Mouse (Mus musculus) limb, embryonic 12.5 days (tissue): ENCODE results near the gene Duox2. TPM values are rescaled to one million over a fixed set of nuclear protein-coding genes. Genes with fewer than 3 reads are reported as not detected.

Experiments used
- ATAC-seq: fragments of 200-750 bp; cut with Nextera tagmentation; 2 replicates; pipeline ENCODE4 v1.8.0; 2017; ENCODE audit warnings: low read depth, moderate TSS enrichment; ENCODE audit not compliant: insufficient number of reproducible peaks, insufficient read depth, low FRiP score, low TSS enrichment
- H3K27ac ChIP-seq: fragments of 300-500 bp; sonication (generic); 2 replicates; pipeline ENCODE4 v1.5.1; 2016; ENCODE audit warnings: mild to moderate bottlenecking, moderate library complexity
- H3K27me3 ChIP-seq: fragments of 300-500 bp; sonication (generic); 2 replicates; pipeline ENCODE4 v1.6.1; 2016; ENCODE audit warnings: mild to moderate bottlenecking, moderate library complexity
- H3K36me3 ChIP-seq: fragments of 300-500 bp; sonication (generic); 2 replicates; pipeline ENCODE4 v1.6.1; 2016; ENCODE audit warnings: mild to moderate bottlenecking, moderate library complexity
- H3K4me1 ChIP-seq: fragments of 300-500 bp; sonication (generic); replicated peaks from 2 replicates; pipeline ENCODE4 v1.6.1; 2016
- H3K4me2 ChIP-seq: fragments of 300-500 bp; sonication (generic); 2 replicates; pipeline ENCODE4 v1.6.1; 2016; ENCODE audit warnings: mild to moderate bottlenecking, moderate library complexity
- H3K4me3 ChIP-seq: fragments of 300-500 bp; sonication (generic); replicated peaks from 2 replicates; pipeline ENCODE4 v1.5.1; 2016; ENCODE audit warnings: mild to moderate bottlenecking
- H3K9ac ChIP-seq: fragments of 300-500 bp; sonication (generic); replicated peaks from 2 replicates; pipeline ENCODE4 v1.6.1; 2016; ENCODE audit warnings: mild to moderate bottlenecking, moderate library complexity
- H3K9me3 ChIP-seq: fragments of 300-500 bp; sonication (generic); 2 replicates; pipeline ENCODE4 v1.6.1; 2016; ENCODE audit warnings: mild to moderate bottlenecking, moderate library complexity
- WGBS: fragments of 180-500 bp; shearing (Covaris S2); methylation state at CpG from one replicate; pipeline ENCODE4 v1.1.7; 2016; 5-methylcytosine and 5-hydroxymethylcytosine counted together
- polyA plus RNA-seq: library from polyadenylated mRNA; unstranded; fragments of >200 nt; fragmentation: Nextera tagmentation; extraction: Ambion mirVana; gene quantifications from 2 replicates; pipeline ENCODE4 v1.2.1, GENCODE M21; 2016

Gene Duox2
- polyA plus RNA-seq, 1 experiment from 2014 or later: not detected

DNA sequence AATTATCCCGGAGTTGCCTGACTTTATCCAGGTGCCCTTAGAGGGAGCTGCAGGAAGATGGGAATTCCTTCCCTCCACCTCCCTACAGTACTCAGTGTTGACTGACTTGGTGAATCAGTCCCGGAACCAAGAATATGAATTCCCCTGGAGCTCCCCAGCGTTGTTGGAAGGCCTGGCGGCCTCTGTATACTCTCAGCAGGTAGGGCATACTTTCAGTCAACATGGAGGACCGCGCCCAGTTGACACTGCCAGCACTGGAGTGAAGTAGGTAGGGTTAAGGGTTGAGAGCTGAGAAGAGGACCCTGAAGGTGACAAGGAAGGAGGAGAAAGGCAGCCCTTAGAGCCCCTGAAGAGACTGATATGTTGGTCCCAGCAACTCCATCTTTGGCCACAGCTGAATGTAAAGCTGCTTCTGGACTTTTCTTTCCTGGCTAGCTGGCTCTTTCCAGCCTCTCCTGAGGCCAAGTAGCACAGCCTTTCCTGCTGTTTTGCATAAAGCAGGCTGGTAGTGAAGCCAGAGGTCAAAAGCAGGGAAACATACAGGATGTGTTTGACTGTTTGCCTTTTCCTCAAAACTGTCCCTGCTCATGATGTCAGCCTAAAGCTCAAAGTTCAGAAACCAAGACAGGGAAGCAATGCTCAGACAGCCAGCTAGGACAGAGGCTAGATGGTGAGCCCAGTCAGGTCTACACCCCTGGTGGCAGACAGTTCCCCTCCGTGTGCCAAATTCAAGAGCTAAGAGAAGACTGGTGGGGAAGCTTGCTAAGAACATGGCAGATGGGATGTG lies 31.6 kb downstream of the Duox2 start:
- Histone ChIP-seq H3K9me3 (no peaks in the 10 kb centered on the region), H3K36me3 (no peaks in the 10 kb centered on the region), H3K4me2 (no peak overlapping the region), H3K27me3 (no peaks in the 10 kb centered on the region), H3K4me3 (no peak overlapping the region), H3K4me1 (peaks cover 8% of the 10 kb centered on the region), H3K27ac (no peak overlapping the region), H3K9ac (no peak overlapping the region)
- ATAC-seq: no peak
- 89% methylated on average over 7 of the region's 7 CpGs for WGBS

DNA sequence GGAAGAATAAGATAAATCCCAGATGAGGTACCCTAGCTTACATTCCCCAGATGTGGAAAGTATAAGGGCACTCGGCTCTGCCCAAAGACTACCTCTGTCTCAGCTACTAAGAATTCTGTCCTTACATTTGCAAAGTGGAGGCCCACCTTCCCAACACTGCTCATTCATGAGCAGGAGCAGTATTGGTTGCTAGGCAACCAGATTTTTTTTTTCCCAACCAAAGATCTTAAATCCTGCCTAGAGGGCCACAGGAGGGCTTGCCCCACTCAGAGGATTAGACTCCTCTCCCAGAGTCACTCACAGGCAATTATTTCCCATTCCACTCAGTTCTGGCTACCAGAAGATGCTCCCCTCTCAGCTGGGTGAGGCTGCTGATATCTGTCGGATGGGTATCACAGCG lies 33.6 kb downstream of the Duox2 start:
- WGBS: 80% methylated on average over 3 of the region's 3 CpGs
- no peak overlapping the region for H3K27ac ChIP-seq
- H3K9ac ChIP-seq: no peak overlapping the region
- no peaks in the 10 kb centered on the region for H3K9me3 ChIP-seq
- peaks cover 8% of the 10 kb centered on the region for H3K4me1 ChIP-seq
- H3K4me3 ChIP-seq: no peak overlapping the region
- no peak for ATAC-seq
- H3K36me3 ChIP-seq: no peaks in the 10 kb centered on the region
- no peaks in the 10 kb centered on the region for H3K27me3 ChIP-seq
- no peak overlapping the region for H3K4me2 ChIP-seq

- Histone ChIP-seq H3K9me3 (no peaks in the 10 kb centered on the region), H3K27me3 (no peaks in the 10 kb centered on the region), H3K4me2 (no peak overlapping the region), H3K36me3 (no peaks in the 10 kb centered on the region), H3K27ac (no peak overlapping the region), H3K4me3 (no peak overlapping the region), H3K4me1 (peaks cover 8% of the 10 kb centered on the region), H3K9ac (no peak overlapping the region)
- no peak for ATAC-seq
- WGBS: 87% methylated on average over 5 of the region's 5 CpGs
These were observed 37.5 kb downstream of the Duox2 start for GRCm38 (mm10) chr2:122260729-122261128.

DNA sequence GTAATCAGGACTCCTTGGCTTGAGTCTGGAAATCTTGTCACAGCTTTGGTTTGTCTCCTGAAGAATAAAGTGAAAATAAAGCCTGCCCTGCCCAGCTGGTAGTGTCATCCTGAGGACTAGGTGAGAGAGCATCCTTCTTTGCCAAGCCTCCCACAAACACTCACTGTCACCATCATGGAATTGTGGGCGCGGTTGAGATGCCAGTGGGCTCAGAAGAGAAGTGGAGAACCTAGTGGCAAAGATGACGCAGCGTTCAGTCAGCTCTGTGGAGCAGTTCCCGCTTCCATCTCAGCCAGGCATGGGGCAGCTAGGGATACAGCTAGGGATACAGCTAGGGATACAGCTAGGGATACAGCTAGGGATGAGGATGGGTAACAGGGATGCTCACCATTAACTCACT lies 42.3 kb downstream of the Duox2 start:
- ATAC-seq: no peak
- no peak overlapping the region for H3K27ac ChIP-seq
- no peaks in the 10 kb centered on the region for H3K27me3 ChIP-seq
- H3K4me2 ChIP-seq: no peak overlapping the region
- no peak overlapping the region for H3K9ac ChIP-seq
- no peaks in the 10 kb centered on the region for H3K4me1 ChIP-seq
- no peak overlapping the region for H3K4me3 ChIP-seq
- H3K36me3 ChIP-seq: no peaks in the 10 kb centered on the region
- H3K9me3 ChIP-seq: no peaks in the 10 kb centered on the region
- WGBS: 98% methylated on average over 5 of the region's 5 CpGs

DNA sequence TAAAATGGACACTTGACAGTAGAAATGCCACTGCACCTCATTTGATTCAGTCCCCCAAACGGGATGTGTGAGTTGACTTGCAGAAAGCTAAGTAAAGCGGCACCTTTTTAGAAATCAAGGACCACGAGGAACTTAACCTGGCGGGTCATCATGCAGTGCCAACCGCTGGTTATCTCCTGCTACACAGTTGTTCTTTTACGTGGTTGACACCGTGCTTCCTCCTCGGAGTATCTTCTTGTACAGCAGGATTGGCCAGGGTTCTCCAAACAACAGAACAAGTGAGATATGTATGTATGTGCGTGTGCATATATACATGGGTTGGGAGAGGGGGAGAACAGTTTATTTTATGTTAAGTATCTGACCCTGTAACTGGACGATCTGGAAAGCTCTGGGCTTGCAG lies 50.5 kb downstream of the Duox2 start:
- ATAC-seq: no peak
- H3K4me3 ChIP-seq: no peak overlapping the region
- H3K9ac ChIP-seq: no peak overlapping the region
- no peaks in the 10 kb centered on the region for H3K4me1 ChIP-seq
- H3K27ac ChIP-seq: no peak overlapping the region
- no peaks in the 10 kb centered on the region for H3K27me3 ChIP-seq
- no peak overlapping the region for H3K4me2 ChIP-seq
- no peaks in the 10 kb centered on the region for H3K36me3 ChIP-seq
- H3K9me3 ChIP-seq: no peaks in the 10 kb centered on the region
- 88% methylated on average over 10 of the region's 10 CpGs for WGBS

- Histone ChIP-seq H3K4me3 (no peak overlapping the region), H3K4me1 (no peaks in the 10 kb centered on the region), H3K36me3 (no peaks in the 10 kb centered on the region), H3K9me3 (no peaks in the 10 kb centered on the region), H3K4me2 (no peak overlapping the region), H3K27me3 (no peaks in the 10 kb centered on the region), H3K9ac (no peak overlapping the region), H3K27ac (no peak overlapping the region)
- peak; percentile 15; the same call in 1 of the 2 replicates for ATAC-seq
- WGBS: 2% methylated on average over 3 of the region's 3 CpGs
These were observed 54.5 kb downstream of the Duox2 start for GRCm38 (mm10) chr2:122243671-122244131.

GRCm38 (mm10) chr2:122241935-122242334 lies 56.3 kb downstream of the Duox2 start:
- 75% methylated on average over 6 of the region's 6 CpGs for WGBS
- Histone ChIP-seq H3K9me3 (no peaks in the 10 kb centered on the region), H3K27me3 (no peaks in the 10 kb centered on the region), H3K36me3 (no peaks in the 10 kb centered on the region), H3K4me3 (no peak overlapping the region), H3K4me2 (no peak overlapping the region), H3K27ac (no peak overlapping the region), H3K4me1 (no peaks in the 10 kb centered on the region), H3K9ac (no peak overlapping the region)
- ATAC-seq: no peak

DNA sequence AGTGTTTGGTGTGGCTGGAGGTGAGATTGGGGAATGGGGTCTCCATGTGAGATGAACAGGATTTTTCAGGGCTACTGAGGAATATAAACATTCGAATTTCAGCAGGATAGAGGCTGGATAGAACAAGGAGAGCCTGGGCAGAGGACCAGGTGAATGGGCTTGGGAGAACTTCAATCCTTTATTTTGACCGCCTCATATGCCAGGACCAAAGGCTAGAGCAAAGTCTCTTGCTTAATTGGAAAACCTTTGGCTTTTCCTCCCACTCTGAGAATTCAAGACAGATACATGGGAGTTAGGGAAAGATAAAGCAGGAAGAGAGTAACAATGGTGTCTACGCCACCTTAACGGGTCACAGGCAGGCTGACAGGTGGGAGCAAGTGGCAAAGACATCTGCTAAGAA lies 57.0 kb downstream of the Duox2 start:
- H3K9me3 ChIP-seq: no peaks in the 10 kb centered on the region
- H3K27me3 ChIP-seq: no peaks in the 10 kb centered on the region
- H3K4me3 ChIP-seq: no peak overlapping the region
- no peak overlapping the region for H3K4me2 ChIP-seq
- 85% methylated on average over 4 of the region's 4 CpGs for WGBS
- no peak overlapping the region for H3K9ac ChIP-seq
- H3K36me3 ChIP-seq: no peaks in the 10 kb centered on the region
- no peaks in the 10 kb centered on the region for H3K4me1 ChIP-seq
- no peak for ATAC-seq
- no peak overlapping the region for H3K27ac ChIP-seq

GRCm38 (mm10) chr2:122240735-122241134 lies 57.5 kb downstream of the Duox2 start:
- H3K9me3 ChIP-seq: no peaks in the 10 kb centered on the region
- H3K36me3 ChIP-seq: no peaks in the 10 kb centered on the region
- no peak overlapping the region for H3K27ac ChIP-seq
- H3K4me2 ChIP-seq: no peak overlapping the region
- no peak overlapping the region for H3K4me3 ChIP-seq
- no peaks in the 10 kb centered on the region for H3K4me1 ChIP-seq
- ATAC-seq: no peak
- H3K9ac ChIP-seq: no peak overlapping the region
- H3K27me3 ChIP-seq: no peaks in the 10 kb centered on the region

- H3K27ac ChIP-seq: no peak overlapping the region
- 94% methylated on average over 2 of the region's 2 CpGs for WGBS
- no peak for ATAC-seq
- no peak overlapping the region for H3K4me3 ChIP-seq
- H3K9me3 ChIP-seq: no peaks in the 10 kb centered on the region
- no peaks in the 10 kb centered on the region for H3K27me3 ChIP-seq
- H3K4me1 ChIP-seq: peaks cover 4% of the 10 kb centered on the region
- H3K4me2 ChIP-seq: no peak overlapping the region
- H3K36me3 ChIP-seq: no peaks in the 10 kb centered on the region
- no peak overlapping the region for H3K9ac ChIP-seq
These were observed 60.3 kb downstream of the Duox2 start for GRCm38 (mm10) chr2:122237891-122238470.

DNA sequence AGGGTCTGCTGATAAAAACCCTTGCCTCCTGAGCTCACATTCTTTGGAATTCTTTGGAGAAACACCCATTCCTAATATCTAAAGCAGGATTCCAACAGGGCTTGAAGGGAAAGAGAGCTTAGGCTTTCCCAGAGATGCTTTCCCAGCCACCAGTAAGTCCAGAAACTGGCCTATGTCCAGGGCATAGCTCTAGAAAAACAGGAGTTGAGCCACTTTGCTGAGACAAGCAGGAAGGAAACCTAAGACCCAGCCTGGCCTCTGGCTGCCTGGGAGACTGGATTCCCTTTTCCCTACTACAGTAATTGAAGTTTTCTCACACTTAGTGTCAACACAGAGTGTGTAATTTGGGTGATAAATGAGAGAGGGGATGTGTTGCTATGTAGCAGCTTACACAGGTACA lies 61.9 kb downstream of the Duox2 start:
- no peak for ATAC-seq
- no peak overlapping the region for H3K27ac ChIP-seq
- H3K27me3 ChIP-seq: no peaks in the 10 kb centered on the region
- no peak overlapping the region for H3K4me2 ChIP-seq
- H3K9me3 ChIP-seq: no peaks in the 10 kb centered on the region
- no peak overlapping the region for H3K4me3 ChIP-seq
- no peak overlapping the region for H3K9ac ChIP-seq
- no peaks in the 10 kb centered on the region for H3K36me3 ChIP-seq
- H3K4me1 ChIP-seq: peaks cover 4% of the 10 kb centered on the region

- H3K4me3 ChIP-seq: peak overlapping the region; percentile 55
- no peak for ATAC-seq
- no peak overlapping the region for H3K9ac ChIP-seq
- WGBS: 91% methylated on average over 2 of the region's 2 CpGs
- no peaks in the 10 kb centered on the region for H3K36me3 ChIP-seq
- H3K4me1 ChIP-seq: peaks cover 4% of the 10 kb centered on the region
- no peaks in the 10 kb centered on the region for H3K9me3 ChIP-seq
- no peaks in the 10 kb centered on the region for H3K27me3 ChIP-seq
- peak overlapping the region; percentile 87 for H3K4me2 ChIP-seq
- H3K27ac ChIP-seq: no peak overlapping the region
These were observed 62.8 kb downstream of the Duox2 start for GRCm38 (mm10) chr2:122235425-122235824.
